Mouse (Mus musculus) heart, embryonic 14.5 days (tissue): ENCODE data around the gene Ttc34. TPM values are rescaled to one million over a fixed set of nuclear protein-coding genes. Genes with fewer than 3 reads are reported as not detected.
A peak's percentile ranks its signal among the peaks of the same experiment; 100 is the strongest.

Source experiments
- ATAC-seq: fragments of 200-750 bp; cut with Nextera tagmentation; 2 replicates; pipeline ENCODE4 v1.8.0; 2017; ENCODE audit warnings: low read depth, moderate TSS enrichment; ENCODE audit not compliant: insufficient number of reproducible peaks, insufficient read depth, low FRiP score
- H3K27ac ChIP-seq, 2 experiments: fragments of 200-500 bp in 1 of 2; fragments of 300-500 bp in 1 of 2; sonication (generic) in 1 of 2; replicated peaks in 1 of 2; 2 replicates each; pipeline ENCODE4 v1.5.1; 2012 to 2014; ENCODE audit warnings: low read depth in 2 of 2, low read length in 2 of 2, control low read depth in 1 of 2, mild to moderate bottlenecking in 1 of 2, mixed read lengths in 1 of 2; ENCODE audit not compliant: control insufficient read depth in 1 of 2, insufficient read depth in 1 of 2
- H3K27me3 ChIP-seq: fragments of 300-500 bp; sonication (generic); 2 replicates; pipeline ENCODE4 v1.6.1; 2014; ENCODE audit warnings: mild to moderate bottlenecking, low read length, control low read depth; ENCODE audit not compliant: control insufficient read depth, insufficient read depth
- H3K36me3 ChIP-seq: fragments of 300-500 bp; sonication (generic); 2 replicates; pipeline ENCODE4 v1.6.1; 2014; ENCODE audit warnings: mild to moderate bottlenecking, control low read depth, low read length, mixed read lengths; ENCODE audit not compliant: control insufficient read depth, insufficient read depth
- H3K4me1 ChIP-seq, 2 experiments: fragments of 200-500 bp in 1 of 2; fragments of 300-500 bp in 1 of 2; sonication (generic) in 1 of 2; 2 replicates each; pipeline ENCODE4 v1.6.1; 2012 to 2014; ENCODE audit warnings: low read length in 2 of 2, control low read depth in 1 of 2, mixed read lengths in 1 of 2; ENCODE audit not compliant: control insufficient read depth in 2 of 2, insufficient read depth in 2 of 2
- H3K4me2 ChIP-seq: fragments of 300-500 bp; sonication (generic); 2 replicates; pipeline ENCODE4 v1.6.1; 2014; ENCODE audit warnings: mild to moderate bottlenecking, low read length
- H3K4me3 ChIP-seq, 2 experiments: fragments of 200-500 bp in 1 of 2; fragments of 300-500 bp in 1 of 2; sonication (generic) in 1 of 2; 2 replicates each; pipeline ENCODE4 v1.5.1; 2012 to 2014; ENCODE audit warnings: low read length in 2 of 2, mild to moderate bottlenecking in 2 of 2, control low read depth in 1 of 2, low read depth in 1 of 2, moderate library complexity in 1 of 2; ENCODE audit not compliant: control insufficient read depth in 1 of 2, insufficient read depth in 1 of 2
- H3K9ac ChIP-seq: fragments of 300-500 bp; sonication (generic); 2 replicates; pipeline ENCODE4 v1.6.1; 2014; ENCODE audit warnings: mild to moderate bottlenecking, low read length
- H3K9me3 ChIP-seq: fragments of 300-500 bp; sonication (generic); 2 replicates; pipeline ENCODE4 v1.6.1; 2016; ENCODE audit warnings: low read length, control low read depth; ENCODE audit not compliant: control insufficient read depth
- WGBS: fragments of 180-500 bp; shearing (Covaris S2); extraction: QIAGEN DNeasy Blood & Tissue Kit; methylation state at CpG from one replicate; pipeline ENCODE4 v1.1.7; 2014; 5-methylcytosine and 5-hydroxymethylcytosine counted together
- polyA plus RNA-seq: library from polyadenylated mRNA; unstranded; fragments of >200 nt; fragmentation: Nextera tagmentation; extraction: Ambion mirVana; gene quantifications from 2 replicates; pipeline ENCODE4 v1.2.1, GENCODE M21; 2014

Gene Ttc34
- polyA plus RNA-seq, 1 experiment from 2014 or later = 0.22 TPM

DNA sequence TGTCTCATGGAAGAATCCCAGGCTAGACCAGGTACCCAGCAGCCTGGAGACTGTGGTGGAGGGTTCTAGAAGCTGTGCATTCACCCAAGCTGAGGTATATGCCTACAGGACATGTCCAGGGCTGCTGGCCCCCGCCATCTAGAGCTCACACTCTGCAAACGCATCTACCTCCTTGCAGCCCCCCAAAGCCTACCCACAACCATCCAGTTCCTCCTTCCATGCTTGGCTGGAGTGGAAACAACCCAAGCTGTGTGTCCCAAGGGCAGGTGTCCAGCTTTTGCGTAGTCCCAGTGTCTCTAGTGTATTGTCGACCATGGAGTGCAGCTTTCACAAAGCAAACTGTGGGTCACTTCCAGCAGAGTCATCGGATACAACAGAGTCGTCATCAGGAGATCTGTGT, 30.0 kb downstream of the Ttc34 start:
- Histone ChIP-seq H3K27ac (no peak overlapping the region), H3K9ac (no peak overlapping the region), H3K27me3 (peaks cover 10% of the 10 kb centered on the region; the same call in 1 of the 2 replicates), H3K4me1 (peaks cover 8 to 9% of the 10 kb centered on the region in 2 experiments), H3K4me2 (no peak overlapping the region), H3K36me3 (no peaks in the 10 kb centered on the region), H3K4me3 (no peak overlapping the region), H3K9me3 (no peaks in the 10 kb centered on the region)
- WGBS = 78% methylated on average over 6 of the region's 6 CpGs
- no peak for ATAC-seq

DNA sequence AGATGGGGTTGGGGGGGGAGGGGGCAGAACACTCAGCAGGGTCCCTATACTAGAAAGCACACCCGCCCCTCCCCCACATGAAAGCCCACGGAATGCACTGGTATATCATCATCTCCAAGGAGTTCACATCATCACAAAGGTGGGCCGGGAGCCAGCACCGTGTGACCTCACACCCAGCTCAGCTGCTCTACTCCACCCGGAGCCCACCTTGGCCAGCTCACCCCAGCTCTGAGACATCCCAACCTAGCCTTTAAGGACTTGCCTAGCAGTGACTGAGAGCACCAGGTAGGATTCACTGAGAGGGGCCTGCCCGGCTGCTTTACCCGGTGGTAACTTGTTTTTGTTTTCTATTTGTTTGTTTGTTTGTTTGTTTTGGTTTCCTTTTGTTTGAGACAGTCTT, 32.2 kb downstream of the Ttc34 start, which contains the start of gene Mmel1:
Gene Mmel1, plus strand, starts transcription at position 146 of the 400 bp plus-strand sequence.
- ATAC-seq = no peak
- Histone ChIP-seq H3K4me2 (no peak within 1 kb of the TSS), H3K4me3 (no peak within 1 kb of the TSS), H3K4me1 (peaks cover 5% of the 10 kb centered on the region in 2 experiments), H3K27me3 (peaks cover 10% of the 10 kb centered on the region; the same call in 1 of the 2 replicates), H3K9ac (peak within 1 kb of the TSS; percentile 34; the same call in 1 of the 2 replicates), H3K27ac (no peak within 1 kb of the TSS), H3K36me3 (no peaks in the 10 kb centered on the region), H3K9me3 (no peaks in the 10 kb centered on the region)
- WGBS = 73% methylated on average over 7 of the region's 7 CpGs

DNA sequence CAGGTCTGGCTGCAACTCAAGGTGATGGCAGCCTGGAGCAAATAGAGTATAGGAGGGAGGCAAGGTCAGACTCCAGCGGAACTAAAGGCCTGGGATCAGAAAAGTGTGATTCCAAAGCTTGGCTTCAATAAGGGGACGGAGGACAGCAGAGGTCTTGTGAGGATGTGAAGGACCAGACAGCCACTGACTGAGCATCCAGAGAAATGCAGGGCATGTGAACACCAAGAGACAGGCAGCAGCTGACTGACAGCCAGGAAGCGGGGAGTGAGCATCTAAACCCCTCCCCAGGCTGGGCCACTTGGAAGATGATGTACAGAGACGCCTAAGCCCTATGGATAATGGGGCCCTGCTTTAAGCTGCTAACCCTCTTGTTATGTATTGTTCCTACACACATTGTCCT, 33.5 kb downstream of the Ttc34 start:
- no peak overlapping the region for H3K27ac ChIP-seq
- no peaks in the 10 kb centered on the region for H3K36me3 ChIP-seq
- H3K4me3 ChIP-seq = no peak overlapping the region
- no peak overlapping the region for H3K9ac ChIP-seq
- peaks cover 10% of the 10 kb centered on the region; the same call in 1 of the 2 replicates for H3K27me3 ChIP-seq
- no peak overlapping the region for H3K4me2 ChIP-seq
- no peaks in the 10 kb centered on the region for H3K9me3 ChIP-seq
- ATAC-seq = no peak
- no peaks in the 10 kb centered on the region for H3K4me1 ChIP-seq
- 69% methylated on average over 4 of the region's 4 CpGs for WGBS

DNA sequence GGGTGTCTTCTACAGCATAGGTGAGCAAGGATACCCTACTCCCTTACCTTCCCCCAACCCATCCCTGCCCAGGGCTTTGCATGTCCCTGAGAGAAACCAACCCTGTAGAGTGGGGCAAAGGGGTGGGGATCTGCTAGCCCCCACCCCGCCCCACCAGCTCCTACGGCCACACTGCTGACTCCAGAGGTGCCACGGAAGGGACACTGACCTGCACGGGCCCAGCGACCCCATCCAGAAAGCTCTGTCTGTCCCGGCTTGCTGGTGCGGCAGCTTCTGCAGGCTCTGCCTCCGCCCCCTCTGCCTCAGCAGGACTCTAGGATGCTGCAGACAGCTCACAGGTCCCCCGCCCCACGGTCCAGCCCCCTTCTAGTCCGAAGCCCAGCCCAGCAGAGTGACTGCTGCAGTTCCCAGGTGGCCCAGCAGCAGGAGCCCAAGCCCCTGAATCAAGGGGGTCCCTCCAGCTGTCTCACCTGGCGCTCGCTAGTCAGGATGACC, 34.5 kb downstream of the Ttc34 start:
- H3K9ac ChIP-seq = no peak overlapping the region
- ATAC-seq = 0 out of 2 replicates have a peak, but pooled peaks have one; percentile 32
- H3K4me2 ChIP-seq = no peak overlapping the region
- no peaks in the 10 kb centered on the region for H3K36me3 ChIP-seq
- no peaks in the 10 kb centered on the region for H3K4me1 ChIP-seq
- no peak overlapping the region for H3K4me3 ChIP-seq
- WGBS = 4% methylated on average over 13 of the region's 13 CpGs
- H3K9me3 ChIP-seq = no peaks in the 10 kb centered on the region
- peaks cover 10% of the 10 kb centered on the region; the same call in 1 of the 2 replicates for H3K27me3 ChIP-seq
- no peak overlapping the region for H3K27ac ChIP-seq

GRCm38 (mm10) chr4:154873186-154873585, 35.9 kb downstream of the Ttc34 start:
- ATAC-seq = no peak
- WGBS = 61% methylated on average over 6 of the region's 6 CpGs
- H3K9ac ChIP-seq = no peak overlapping the region
- no peak overlapping the region for H3K4me2 ChIP-seq
- H3K4me3 ChIP-seq = no peak overlapping the region
- peaks cover 0 to under 1% of the 10 kb centered on the region in 2 experiments; a peak in 3 of 4 replicates for H3K4me1 ChIP-seq
- no peaks in the 10 kb centered on the region for H3K9me3 ChIP-seq
- no peaks in the 10 kb centered on the region for H3K36me3 ChIP-seq
- H3K27me3 ChIP-seq = peaks cover 10% of the 10 kb centered on the region; the same call in 1 of the 2 replicates
- H3K27ac ChIP-seq = no peak overlapping the region

GRCm38 (mm10) chr4:154877864-154878548, 40.7 kb downstream of the Ttc34 start:
- ATAC-seq = peak; percentile 93
- peak overlapping the region; percentile 93 to 96 for H3K27ac ChIP-seq
- H3K4me2 ChIP-seq = peak overlapping the region; percentile 66
- H3K4me3 ChIP-seq = peak overlapping the region; percentile 39 to 43
- H3K9ac ChIP-seq = peak overlapping the region; percentile 60
- peaks cover 26 to 36% of the 10 kb centered on the region in 2 experiments for H3K4me1 ChIP-seq
- no peaks in the 10 kb centered on the region for H3K9me3 ChIP-seq
- no peaks in the 10 kb centered on the region for H3K36me3 ChIP-seq
- no peaks in the 10 kb centered on the region for H3K27me3 ChIP-seq
- WGBS = 6% methylated on average over 18 of the region's 18 CpGs

DNA sequence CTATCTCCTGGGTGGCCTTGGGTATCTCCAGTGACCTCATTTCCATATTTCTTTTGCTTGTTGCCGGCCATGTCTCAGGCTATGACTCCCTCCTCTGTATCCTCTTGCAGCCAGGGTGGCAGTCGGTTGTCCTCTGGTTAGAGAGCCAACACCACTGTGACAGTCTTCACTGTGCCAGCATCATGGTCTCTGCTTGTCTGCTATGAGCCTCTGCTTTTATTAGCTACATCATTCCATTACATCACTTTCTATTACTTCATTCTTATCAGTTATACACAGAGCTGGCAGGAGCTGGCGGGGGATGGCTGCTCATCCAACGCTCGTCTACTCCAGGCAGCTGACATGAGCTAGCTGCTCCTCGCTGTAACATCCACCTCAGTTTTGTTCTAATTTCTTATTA, 43.5 kb downstream of the Ttc34 start:
- Histone ChIP-seq H3K27me3 (no peaks in the 10 kb centered on the region), H3K9me3 (no peaks in the 10 kb centered on the region), H3K4me3 (no peak overlapping the region), H3K4me2 (peak overlapping the region; percentile 27; the same call in 1 of the 2 replicates), H3K4me1 (peaks cover 26 to 36% of the 10 kb centered on the region in 2 experiments), H3K27ac (peak overlapping the region; percentile 76 to 84), H3K36me3 (no peaks in the 10 kb centered on the region), H3K9ac (peak overlapping the region; percentile 26)
- WGBS = 15% methylated on average over 6 of the region's 6 CpGs
- ATAC-seq = peak; percentile 45
